Mouse (Mus musculus) heart, postnatal 10 days (tissue): ENCODE measurements around the gene Stk39. TPM values are rescaled to one million over a fixed set of nuclear protein-coding genes. Genes with fewer than 3 reads are reported as not detected.
A peak's percentile ranks its signal among the peaks of the same experiment; 100 is the strongest.

ENCODE experiments used
- DNase-seq, 2 experiments: peaks; one replicate each; pipeline ENCODE4 v3.0.0; 2021
- intact Hi-C: fragments of 180-260 bp; cut with DNase I; formaldehyde crosslinking; loops from one replicate; pipeline ENCODE4 v1.15.1; 2025
- total RNA-seq, 2 experiments: library from RNA; stranded (reverse); gene quantifications; 2 replicates each; pipeline ENCODE4 v1.2.3; 2021

The Stk39 gene
- 100 to 1,000 TPM; 111 to 145 TPM for total RNA-seq

- DNase-seq: peak; percentile 89 to 92
- intact Hi-C loops: loop anchor here (2.0 kb wide), 1 partner anchor 107 kb away; no protein-coding TSS in a partner anchor
These were observed at the start of gene Stk39 for GRCm38 (mm10) chr2:68471759-68472550. Gene Stk39 (minus strand): TSS chr2:68472268.

DNA sequence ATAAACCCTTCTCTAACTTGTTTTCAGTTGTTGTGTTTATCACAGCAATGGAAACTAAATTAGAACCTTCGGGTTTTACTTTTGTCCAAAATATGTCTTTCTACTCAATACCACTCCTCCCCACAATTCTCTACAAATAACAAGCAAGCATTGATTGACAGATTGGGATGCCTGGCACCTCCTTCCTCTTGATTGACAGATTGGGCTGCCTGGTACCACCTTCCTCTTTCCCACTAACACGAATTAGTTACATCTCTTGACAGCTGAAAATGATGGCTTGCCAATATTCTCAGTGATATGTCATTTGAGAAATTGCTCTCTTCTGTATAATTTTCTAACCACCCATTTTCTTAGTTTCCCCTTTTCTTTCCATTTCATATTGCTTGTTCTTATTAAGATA is 43.3 kb upstream of the Stk39 start:
- no peak for DNase-seq
- intact Hi-C loops: no loop called here

DNA sequence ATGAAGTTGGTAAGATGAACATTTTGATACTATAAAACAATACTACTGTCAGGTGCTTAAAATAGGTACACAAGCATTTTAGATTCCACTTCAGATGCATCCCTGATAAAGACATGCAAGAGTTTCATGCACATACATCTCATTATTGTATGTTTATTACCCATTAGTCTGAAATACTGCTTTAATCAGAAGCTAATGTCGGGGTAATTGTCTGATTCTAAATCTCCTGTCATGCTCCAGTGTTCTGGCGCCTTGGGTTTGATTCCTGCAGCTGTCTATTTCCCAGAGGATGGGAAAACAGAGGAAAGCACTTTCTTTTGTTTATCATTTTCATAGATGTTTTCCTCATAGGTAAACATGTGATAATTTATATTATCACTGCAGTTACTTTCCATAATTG is 31.1 kb upstream of the Stk39 start:
- intact Hi-C loops: no loop called here

DNA sequence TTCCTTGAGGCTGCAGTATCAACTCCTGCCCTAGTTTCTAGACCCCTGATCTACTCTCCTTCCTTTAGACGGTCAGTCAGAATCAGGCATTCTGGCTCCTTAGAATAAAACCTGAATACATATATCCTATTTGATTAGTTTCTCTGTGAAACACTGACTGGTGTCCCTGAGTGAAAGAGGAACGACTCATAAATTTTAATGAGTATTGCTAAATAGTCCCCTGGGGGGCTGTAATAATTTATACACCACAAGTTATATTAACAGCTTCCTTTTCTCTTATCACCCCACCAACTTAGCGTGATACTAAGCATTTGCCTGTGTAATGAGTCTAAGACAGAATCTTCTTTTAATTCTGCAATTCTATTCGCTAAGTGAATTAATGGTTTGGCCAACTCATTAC is 30.7 kb upstream of the Stk39 start:
- no peak for DNase-seq
- intact Hi-C loops: no loop called here

More for the DNA sequence above, 31.1 kb upstream of the Stk39 start:
- DNase-seq: no peak

DNA sequence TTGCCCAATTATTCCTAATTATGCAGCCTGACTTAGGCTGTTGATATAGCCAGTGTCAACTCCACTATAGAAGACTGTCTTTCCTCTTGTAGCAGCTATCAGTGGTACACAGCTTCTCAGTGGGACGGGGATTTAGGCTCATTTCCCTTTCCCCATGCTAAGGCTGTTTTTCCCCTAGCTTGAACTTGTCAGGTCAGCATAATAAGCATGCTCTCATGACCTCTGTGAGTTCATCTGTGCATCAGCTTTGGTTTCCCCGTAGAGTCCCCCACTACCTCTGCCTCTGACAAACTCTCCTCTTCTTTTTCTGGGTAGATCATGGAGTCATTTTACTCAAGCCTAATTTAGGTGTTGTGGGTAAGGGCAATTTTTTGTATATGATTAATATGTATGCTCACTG is 30.2 kb upstream of the Stk39 start:
- DNase-seq: no peak
- intact Hi-C loops: no loop called here

- DNase-seq: no peak
- intact Hi-C loops: no loop called here
These were observed 14.2 kb upstream of the Stk39 start for GRCm38 (mm10) chr2:68486275-68486674.

DNA sequence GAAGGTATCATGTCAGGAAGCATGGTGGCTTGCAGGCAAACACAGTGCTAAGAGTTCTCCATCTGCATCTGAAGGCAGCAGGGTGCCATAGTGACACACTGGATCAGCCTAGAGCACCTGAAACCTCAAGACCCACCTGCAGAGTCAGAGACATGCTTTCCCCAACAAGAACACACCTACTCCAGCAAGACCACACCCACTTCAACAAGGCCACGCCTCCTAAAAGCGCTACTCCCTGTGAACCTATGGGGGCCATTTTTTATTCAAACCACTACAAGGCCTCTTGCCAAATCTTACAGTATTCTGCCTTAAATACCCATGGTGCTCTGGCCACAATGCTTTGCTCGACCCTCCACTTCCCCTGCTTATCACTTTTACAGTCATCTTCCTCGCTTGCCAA is 13.1 kb upstream of the Stk39 start:
- intact Hi-C loops: no loop called here
- no peak for DNase-seq

- DNase-seq: no peak
- intact Hi-C loops: no loop called here
These were observed 10.8 kb upstream of the Stk39 start for GRCm38 (mm10) chr2:68482896-68483295.

DNA sequence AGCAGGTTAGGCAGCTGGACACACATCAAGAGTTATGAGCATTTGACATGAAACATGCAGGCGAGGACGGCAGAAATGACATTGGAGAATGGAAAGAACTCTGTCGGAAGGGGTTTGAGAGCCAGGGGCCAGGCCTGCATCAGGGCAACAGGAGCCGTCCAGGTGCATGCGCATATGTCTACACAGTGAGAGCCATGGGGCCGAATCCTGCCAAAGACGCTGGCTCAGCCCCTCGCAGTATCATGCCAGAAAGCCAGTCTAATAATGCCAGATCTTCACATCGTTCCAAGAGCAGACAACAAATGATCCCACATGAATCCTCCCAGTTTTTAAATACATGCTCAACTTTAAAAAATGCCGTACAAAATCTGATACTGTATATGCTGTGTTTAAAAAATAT is 7.8 kb upstream of the Stk39 start:
- intact Hi-C loops: no loop called here

DNA sequence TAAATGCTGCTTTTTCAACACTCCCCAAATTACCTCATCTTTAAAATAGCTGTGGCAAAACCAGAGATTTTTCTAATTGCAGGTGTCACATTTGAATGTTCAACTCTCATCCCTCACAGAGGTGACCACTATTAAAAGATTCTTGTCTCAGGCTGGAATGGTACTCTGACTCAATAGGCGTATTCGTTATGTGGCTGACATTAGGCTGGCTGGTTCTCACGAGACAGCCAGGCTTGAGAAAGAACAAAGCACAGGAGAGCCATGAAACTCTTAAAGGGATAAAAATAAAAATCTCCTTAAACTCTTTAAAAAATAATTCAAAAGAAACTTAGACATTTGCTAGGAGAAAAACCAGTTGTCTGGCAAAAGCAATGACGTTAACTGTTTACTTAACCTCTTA is 853 bp upstream of the Stk39 start:
- no peak for DNase-seq
- intact Hi-C loops: loop anchor here (2.0 kb wide), 1 partner anchor 108 kb away; no protein-coding TSS in a partner anchor

More for the DNA sequence above, 7.8 kb upstream of the Stk39 start:
- no peak for DNase-seq

GRCm38 (mm10) chr2:68472551-68472910 is 463 bp upstream of the Stk39 start:
- intact Hi-C loops: loop anchor here (2.0 kb wide), 1 partner anchor 108 kb away; no protein-coding TSS in a partner anchor
- no peak for DNase-seq

- DNase-seq: peak; percentile 74 to 78
- intact Hi-C loops: no loop called here
These were observed 943 bp downstream of the Stk39 start for GRCm38 (mm10) chr2:68470891-68471758.

DNA sequence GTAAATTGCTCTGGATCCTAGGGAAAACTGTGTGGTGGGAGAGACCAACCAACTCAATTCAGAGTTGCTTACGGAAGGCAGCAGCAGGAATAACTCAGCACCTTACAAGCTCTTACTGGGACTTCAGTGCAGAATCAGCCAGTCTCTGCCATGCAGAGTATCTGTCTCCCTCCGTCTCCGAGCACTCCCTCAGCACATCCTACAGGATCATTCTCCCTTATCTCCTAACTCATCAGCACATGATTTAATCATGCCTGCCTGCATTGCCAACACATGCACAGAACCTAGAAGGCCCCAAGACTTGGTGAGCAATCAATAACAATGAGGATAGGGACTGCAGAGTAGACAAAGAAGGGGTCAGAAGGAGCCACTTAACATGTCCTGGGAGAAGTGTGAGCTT is 2.6 kb downstream of the Stk39 start:
- intact Hi-C loops: loop anchor here (2.0 kb wide), 1 partner anchor 95 kb away; no protein-coding TSS in a partner anchor
- no peak for DNase-seq

- intact Hi-C loops: loop anchor here (2.0 kb wide), 1 partner anchor 94 kb away; no protein-coding TSS in a partner anchor
- DNase-seq: peak; percentile 80 to 81
These were observed 3.4 kb downstream of the Stk39 start for GRCm38 (mm10) chr2:68468698-68469097.

GRCm38 (mm10) chr2:68468259-68468658 is 3.8 kb downstream of the Stk39 start:
- no peak for DNase-seq
- intact Hi-C loops: loop anchor here (2.0 kb wide), 1 partner anchor 93 kb away; no protein-coding TSS in a partner anchor

- intact Hi-C loops: no loop called here
- no peak for DNase-seq
These were observed 4.7 kb downstream of the Stk39 start for GRCm38 (mm10) chr2:68467085-68467978.

GRCm38 (mm10) chr2:68466124-68467070 is 5.7 kb downstream of the Stk39 start:
- intact Hi-C loops: loop anchor here (1.0 kb wide), 1 partner anchor 33 kb away; no protein-coding TSS in a partner anchor
- DNase-seq: peak; percentile 90 to 93

- no peak for DNase-seq
- intact Hi-C loops: loop anchor here (1.0 kb wide), 1 partner anchor 32 kb away; no protein-coding TSS in a partner anchor
These were observed 6.6 kb downstream of the Stk39 start for GRCm38 (mm10) chr2:68465266-68466123.
